Mouse (Mus musculus) thymus, postnatal 36 days (tissue): ENCODE measurements around the gene Rnf185.

Source experiments
- DNase-seq, 2 experiments: peaks; one replicate each; pipeline ENCODE4 v3.0.0; 2022; ENCODE audit warnings: mixed read lengths in 2 of 2

Rnf185 gene

GRCm38 (mm10) chr11:3443091-3443490, 9.1 kb downstream of the Rnf185 start:
- no peak for DNase-seq

DNA sequence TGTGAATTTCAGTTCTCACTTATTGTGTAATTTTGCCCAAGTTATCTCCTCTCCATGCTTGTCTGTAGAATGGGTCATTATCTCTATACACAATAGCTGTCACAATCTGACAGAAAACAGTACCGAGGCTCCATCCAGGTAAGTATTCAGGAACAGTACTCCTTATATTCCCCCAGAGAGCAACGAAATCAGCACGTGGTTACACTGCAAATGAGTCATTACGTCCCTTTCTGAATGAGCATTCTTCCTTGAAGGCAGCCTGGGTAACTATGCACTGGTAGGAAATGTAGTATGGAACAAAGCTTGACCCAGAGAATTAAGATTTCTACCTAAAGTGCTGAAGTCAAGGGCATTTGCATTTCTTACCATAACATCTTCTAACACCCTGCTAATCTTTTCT, 9.5 kb downstream of the Rnf185 start:
- DNase-seq, result no peak

DNA sequence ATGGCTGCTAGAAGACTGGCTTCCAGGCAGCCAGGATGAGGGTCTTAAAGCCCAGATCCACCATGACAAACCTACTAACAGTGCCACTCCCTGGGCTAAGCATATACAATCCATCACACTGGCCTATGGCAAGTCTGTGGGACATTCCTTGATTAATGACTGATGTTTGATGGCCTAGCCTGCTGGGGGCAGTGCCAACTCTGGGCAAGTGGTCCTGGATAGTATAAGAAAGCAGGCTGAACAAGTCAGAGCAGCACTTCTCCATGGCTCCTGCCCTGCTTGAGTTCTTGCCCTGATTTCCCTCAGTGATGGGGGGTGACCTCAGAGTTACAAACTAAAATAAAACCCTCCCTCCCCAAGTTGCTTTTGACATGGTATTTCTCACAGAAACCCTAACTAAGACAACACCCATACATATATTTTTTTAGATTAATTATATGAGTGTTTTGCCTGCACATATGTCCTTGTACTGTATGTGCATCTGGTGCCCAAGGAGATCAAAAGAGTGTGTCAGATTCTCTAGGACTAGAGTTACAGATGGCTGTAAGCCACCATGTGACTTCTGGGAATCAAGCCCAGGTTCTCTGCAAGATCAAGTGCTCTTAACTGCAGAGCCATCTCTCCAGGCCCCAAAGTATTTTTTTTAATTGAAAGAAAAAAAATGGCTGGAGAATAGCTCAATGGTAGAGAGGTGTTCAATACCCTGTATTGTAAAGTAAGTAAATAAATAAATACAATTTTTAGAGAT, 10.3 kb downstream of the Rnf185 start:
- no peak for DNase-seq

DNA sequence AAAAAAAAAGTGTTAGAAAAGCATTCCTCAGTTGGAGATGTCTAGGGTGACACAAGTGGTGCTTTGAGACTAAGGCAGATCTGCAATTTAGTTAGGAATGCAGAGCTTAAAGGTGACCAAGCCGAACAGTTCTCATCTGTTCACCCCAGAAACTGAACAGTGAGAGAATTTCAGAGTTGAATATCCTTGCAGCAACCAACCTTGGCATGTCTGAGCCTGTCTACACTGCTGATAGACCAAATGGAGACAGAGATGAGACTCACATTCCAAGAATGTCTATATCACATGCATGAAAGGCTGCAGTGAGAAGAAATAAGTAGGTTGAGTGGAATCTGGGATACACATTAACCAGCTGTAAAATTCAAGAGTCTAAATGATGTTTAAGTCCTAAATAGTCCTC, 14.5 kb downstream of the Rnf185 start:
- DNase-seq, result no peak

- no peak for DNase-seq
Measured at GRCm38 (mm10) chr11:3433809-3434208, 18.4 kb downstream of the Rnf185 start.

GRCm38 (mm10) chr11:3431976-3432603, 20.1 kb downstream of the Rnf185 start:
- DNase-seq, result no peak

DNA sequence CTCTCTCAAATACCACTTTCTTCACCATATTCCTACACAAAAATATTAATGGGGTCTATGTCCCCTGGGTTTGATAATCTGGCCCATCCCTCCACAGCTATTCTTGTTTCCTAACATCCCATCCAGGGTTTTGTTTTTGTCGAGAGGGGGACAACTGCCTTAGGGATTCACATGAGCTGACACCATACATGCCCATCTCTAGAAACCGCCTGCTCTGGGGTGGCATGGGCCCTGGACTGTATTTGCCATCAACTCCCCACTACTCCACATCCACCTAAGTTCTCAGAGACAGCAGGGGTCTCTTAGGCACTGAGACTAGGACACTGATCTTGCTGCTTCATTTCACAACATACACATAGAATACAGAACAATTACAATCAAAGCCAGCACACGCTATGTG, 20.6 kb downstream of the Rnf185 start:
- no peak for DNase-seq

DNA sequence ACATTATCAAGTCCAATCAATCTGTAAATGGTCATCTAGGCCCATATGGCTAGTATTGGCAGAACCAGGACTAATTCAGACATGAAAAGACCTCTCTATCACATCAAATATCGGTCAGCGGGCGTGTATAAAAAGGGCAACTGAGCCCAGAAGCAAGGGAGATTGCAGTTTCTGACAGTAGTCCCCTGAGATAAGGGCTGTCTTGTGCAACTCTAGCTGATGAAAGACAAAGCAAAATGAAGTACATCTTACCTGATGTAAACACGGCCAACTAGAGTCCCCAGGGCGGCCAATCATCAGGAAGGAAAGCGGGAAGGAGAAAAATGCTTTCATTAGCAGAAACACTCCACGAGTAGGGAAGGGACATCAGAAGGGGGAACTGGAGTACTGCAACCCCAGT, 23.5 kb downstream of the Rnf185 start:
- DNase-seq, result no peak

GRCm38 (mm10) chr11:3427697-3428230, 24.4 kb downstream of the Rnf185 start:
- no peak for DNase-seq

DNA sequence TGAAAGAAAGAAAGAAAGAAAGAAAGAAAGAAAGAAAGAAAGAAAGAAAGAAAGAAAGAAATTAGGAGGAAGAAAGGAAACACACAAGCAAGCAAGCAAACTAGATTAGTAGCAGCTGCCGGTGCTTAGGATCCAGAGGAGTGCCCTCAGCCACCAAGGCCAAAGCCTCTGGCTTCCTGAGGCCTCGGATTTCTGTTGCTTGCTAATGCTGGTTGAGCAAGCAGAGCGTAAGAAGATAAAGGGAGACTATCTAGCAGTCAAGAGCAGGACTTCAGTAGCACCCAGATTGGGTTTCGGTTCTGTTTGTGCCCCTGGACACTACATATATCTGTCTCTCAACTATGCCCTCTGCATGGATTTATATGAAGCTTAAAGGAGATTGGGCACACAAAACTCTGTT, 29.9 kb downstream of the Rnf185 start:
- no peak for DNase-seq

- no peak for DNase-seq
Measured at GRCm38 (mm10) chr11:3418741-3419140, 33.4 kb downstream of the Rnf185 start.

DNA sequence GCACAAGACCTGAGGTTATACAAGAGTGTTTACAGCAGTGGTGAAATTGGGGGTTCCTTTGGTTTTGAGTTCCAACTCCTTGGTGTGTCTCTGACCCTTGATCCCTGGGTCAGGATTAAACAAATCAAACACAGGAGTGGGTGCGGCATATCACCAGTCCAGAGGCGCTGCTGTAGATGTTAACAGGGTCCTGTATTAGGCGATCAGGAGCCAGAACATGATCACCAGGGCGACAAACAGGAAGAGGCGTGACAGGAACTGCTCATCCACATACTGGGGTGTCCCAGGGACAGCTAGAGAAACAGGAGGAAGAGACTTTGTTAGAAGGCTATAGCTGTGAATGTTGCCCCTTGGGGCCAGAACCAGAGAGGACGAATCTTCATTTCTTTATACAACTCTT, 34.4 kb downstream of the Rnf185 start:
- DNase-seq, result no peak

DNA sequence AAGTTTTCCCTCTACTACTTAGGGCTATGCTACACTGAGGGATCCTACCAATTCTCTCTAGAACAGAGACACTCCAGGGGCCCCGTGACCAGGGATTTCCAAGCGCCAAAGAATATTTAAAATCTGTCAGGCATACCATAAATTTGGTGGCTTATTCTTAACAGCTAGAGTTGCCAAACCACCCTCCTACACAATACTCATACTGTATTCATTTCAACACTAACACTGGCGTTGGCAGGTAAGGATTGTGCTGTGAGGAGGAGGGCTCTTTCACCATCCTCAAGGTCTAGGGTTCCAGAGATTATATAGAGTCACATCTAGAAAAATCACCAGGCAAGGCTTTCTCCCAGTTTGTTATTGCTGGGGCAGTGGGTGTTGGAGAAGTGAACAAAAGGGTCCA, 35.8 kb downstream of the Rnf185 start:
- DNase-seq, result no peak

- no peak for DNase-seq
Measured at GRCm38 (mm10) chr11:3412111-3412510, 40.1 kb downstream of the Rnf185 start.

- DNase-seq, result peak; percentile 97 to 98
Measured at GRCm38 (mm10) chr11:3408997-3409732, 43.0 kb downstream of the Rnf185 start, which contains the start of gene Limk2. TSS of gene Limk2 (minus strand) at chr11:3409189.

GRCm38 (mm10) chr11:3408131-3408996, 43.8 kb downstream of the Rnf185 start:
- peak; percentile 10 to 29 for DNase-seq

- DNase-seq, result no peak
Measured at GRCm38 (mm10) chr11:3404287-3405047, 47.7 kb downstream of the Rnf185 start.

DNA sequence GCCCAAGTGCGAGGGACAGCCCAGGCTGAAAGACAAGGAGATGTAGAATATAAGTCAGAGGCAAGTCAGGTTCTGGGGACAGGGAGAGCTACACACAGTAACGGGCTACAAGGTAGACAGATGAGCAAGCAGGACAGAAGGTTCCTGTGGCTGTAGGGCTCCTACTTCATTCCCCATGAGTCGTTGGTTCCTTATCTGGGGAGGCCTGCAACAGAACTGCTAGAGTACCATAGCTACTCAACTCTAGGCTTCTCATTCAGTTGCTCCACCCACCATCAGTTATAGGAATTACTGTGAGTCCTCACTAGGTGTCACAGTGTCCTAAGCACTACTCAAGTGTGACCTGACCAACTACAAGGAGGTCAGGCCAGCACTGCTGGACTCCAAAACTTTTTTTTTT, 49.1 kb downstream of the Rnf185 start:
- DNase-seq, result no peak

GRCm38 (mm10) chr11:3398318-3398717, 53.8 kb downstream of the Rnf185 start:
- no peak for DNase-seq

DNA sequence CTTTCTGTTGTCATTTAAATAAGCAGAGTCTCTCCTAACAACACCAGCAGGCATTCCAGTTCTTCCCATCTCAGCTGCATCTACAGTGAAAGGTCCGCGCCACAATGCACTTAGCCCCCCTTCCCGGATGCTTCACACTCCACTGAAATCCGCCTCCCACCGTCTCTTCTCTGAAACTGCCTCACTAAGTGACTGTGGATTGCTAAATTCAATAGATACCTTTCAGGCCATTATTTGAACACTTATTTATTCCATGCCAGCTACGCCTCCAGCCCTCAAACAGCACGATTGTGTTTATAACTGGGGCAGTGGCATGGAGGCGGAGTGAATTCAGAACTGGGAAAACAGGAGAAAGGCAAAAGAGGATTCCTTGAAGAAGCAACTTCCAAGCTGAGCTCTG, 55.6 kb downstream of the Rnf185 start:
- DNase-seq, result no peak

GRCm38 (mm10) chr11:3396091-3396490, 56.1 kb downstream of the Rnf185 start:
- no peak for DNase-seq

GRCm38 (mm10) chr11:3394520-3394919, 57.6 kb downstream of the Rnf185 start:
- DNase-seq, result no peak
